Mouse (Mus musculus) left cerebral cortex, postnatal 10 days (tissue): ENCODE measurements around the gene Duox2. TPM values are rescaled to one million over a fixed set of nuclear protein-coding genes. Genes with fewer than 3 reads are reported as not detected.
A peak's percentile ranks its signal among the peaks of the same experiment; 100 is the strongest.

ENCODE experiments used
- DNase-seq, 2 experiments: peaks; one replicate each; pipeline ENCODE4 v3.0.0; 2021 to 2022; ENCODE audit warnings: low spot score in 2 of 2, mixed read lengths in 1 of 2; ENCODE audit errors: extremely low spot score in 1 of 2
- intact Hi-C: fragments of 180-260 bp; cut with DNase I; formaldehyde crosslinking; loops from one replicate; pipeline ENCODE4 v1.15.1; 2025
- total RNA-seq, 2 experiments: library from RNA; stranded (reverse); gene quantifications; 2 replicates each; pipeline ENCODE4 v1.2.3; 2021

Duox2 gene
- total RNA-seq, 2 experiments from 2014 or later, result 0.26 TPM; not detected in 1

GRCm38 (mm10) chr2:122305097-122305892 is 7.0 kb upstream of the Duox2 start:
- intact Hi-C loops, result loop anchor here (10.0 kb wide), 1 partner anchor 250 kb away; no protein-coding TSS in a partner anchor
- DNase-seq, result no peak

DNA sequence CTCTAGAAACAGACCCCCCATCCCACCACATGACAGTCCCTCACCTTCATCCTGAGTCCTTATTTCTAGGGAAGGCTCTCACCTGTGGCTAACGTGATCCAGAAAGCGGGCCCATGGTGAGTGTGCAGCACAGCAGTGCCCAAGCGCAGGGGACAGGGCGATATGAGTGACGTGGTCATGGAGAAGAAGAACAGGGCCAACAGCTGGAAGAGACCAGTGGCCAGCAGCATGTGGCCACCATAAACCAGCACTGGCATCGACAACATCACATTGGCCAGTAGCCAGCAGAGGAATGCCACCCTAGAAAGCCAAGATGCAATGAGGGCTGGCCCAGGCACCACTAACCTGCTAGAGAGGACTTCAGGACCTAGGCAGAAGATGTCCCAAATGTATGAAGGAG is 6.3 kb upstream of the Duox2 start:
- intact Hi-C loops, result loop anchor here (5.0 to 10.0 kb wide), 2 partner anchors 112 to 250 kb away; no protein-coding TSS in a partner anchor
- no peak for DNase-seq

- intact Hi-C loops, result loop anchor here (5.0 to 10.0 kb wide), 2 partner anchors 110 to 252 kb away; no protein-coding TSS in a partner anchor
- peak; percentile 51 to 67 for DNase-seq
Observed at GRCm38 (mm10) chr2:122302574-122303241, 4.5 kb upstream of the Duox2 start.

GRCm38 (mm10) chr2:122301921-122302573 is 3.8 kb upstream of the Duox2 start:
- no peak for DNase-seq
- intact Hi-C loops, result loop anchor here (5.0 to 10.0 kb wide), 2 partner anchors 110 to 253 kb away; no protein-coding TSS in a partner anchor

DNA sequence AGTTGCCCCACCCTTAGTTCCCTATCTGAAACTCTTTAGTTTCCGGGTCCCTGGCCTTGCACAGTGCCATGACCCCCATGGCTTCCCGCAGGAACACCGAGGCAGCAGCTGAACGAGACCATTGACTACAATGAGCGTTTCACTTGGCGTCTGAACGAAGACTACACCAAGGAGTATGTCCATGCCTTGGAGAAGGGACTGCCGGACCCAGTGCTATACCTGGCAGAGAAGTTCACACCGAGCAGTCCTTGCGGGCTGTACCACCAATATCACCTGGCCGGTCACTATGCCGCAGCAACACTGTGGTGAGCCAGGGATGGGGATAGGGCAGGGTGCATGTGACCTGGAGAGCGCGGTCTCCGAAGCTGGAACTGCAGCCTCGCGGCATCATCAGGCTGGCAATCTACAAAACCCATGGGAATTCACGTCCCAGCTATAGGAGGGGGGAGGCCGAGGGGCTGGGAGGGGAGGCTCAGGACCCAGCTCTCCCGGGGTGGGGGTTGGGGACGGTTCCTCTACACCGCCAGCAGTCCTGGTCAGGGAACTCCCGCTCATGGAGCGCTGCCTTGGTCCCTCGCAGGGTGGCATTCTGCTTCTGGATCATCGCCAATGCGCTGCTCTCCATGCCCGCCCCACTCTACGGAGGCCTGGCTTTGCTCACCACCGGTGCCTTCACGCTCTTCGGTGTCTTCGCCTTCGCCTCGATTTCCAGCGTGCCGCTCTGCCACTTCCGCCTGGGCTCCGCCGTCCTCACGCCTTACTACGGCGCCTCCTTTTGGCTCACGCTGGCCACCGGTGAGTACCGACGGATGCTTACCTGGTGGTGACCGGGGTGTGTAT is 3.1 kb upstream of the Duox2 start:
- DNase-seq, result peak in 1 of 2 experiments; percentile 64
- intact Hi-C loops, result loop anchor here (5.0 to 10.0 kb wide), 2 partner anchors 109 to 254 kb away; no protein-coding TSS in a partner anchor

GRCm38 (mm10) chr2:122300656-122301020 is 2.4 kb upstream of the Duox2 start:
- intact Hi-C loops, result loop anchor here (5.0 to 10.0 kb wide), 2 partner anchors 108 to 254 kb away; no protein-coding TSS in a partner anchor
- DNase-seq, result no peak

DNA sequence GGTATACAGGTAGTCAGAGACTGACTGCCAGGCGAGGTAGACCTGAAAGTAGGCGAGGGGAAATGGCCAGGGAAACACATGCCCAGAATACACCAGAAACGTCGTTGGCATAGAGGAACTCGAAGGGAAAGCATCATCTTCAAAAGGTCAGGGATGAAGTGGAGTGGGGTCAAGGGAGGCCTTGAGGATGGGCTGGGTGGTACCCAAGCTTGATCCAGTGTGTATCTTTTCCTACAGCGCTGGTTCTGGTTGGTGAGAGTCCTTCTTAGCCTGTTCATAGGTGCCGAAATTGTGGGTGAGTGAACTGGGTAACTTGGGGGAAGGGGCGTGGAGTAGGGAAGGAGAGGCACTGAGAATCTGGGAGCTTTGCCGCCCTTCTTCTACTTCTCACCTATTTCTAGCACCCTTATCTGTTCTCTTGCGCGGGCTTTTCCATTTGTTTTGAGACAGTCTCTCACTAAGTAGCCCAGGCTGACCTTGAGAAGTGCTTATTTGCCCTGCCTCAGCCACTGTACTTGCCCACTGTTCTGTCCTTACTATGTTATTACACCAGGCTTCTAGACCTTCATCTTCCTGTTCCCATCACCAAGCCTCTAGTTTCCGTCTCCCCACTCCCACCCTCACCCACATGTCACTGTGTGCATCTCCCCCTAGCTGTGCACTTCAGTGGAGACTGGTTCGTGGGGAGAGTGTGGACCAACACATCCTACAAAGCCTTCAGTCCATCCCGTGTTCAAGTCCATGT is 1.8 kb upstream of the Duox2 start:
- intact Hi-C loops, result loop anchor here (5.0 to 10.0 kb wide), 2 partner anchors 108 to 255 kb away; no protein-coding TSS in a partner anchor
- DNase-seq, result no peak

DNA sequence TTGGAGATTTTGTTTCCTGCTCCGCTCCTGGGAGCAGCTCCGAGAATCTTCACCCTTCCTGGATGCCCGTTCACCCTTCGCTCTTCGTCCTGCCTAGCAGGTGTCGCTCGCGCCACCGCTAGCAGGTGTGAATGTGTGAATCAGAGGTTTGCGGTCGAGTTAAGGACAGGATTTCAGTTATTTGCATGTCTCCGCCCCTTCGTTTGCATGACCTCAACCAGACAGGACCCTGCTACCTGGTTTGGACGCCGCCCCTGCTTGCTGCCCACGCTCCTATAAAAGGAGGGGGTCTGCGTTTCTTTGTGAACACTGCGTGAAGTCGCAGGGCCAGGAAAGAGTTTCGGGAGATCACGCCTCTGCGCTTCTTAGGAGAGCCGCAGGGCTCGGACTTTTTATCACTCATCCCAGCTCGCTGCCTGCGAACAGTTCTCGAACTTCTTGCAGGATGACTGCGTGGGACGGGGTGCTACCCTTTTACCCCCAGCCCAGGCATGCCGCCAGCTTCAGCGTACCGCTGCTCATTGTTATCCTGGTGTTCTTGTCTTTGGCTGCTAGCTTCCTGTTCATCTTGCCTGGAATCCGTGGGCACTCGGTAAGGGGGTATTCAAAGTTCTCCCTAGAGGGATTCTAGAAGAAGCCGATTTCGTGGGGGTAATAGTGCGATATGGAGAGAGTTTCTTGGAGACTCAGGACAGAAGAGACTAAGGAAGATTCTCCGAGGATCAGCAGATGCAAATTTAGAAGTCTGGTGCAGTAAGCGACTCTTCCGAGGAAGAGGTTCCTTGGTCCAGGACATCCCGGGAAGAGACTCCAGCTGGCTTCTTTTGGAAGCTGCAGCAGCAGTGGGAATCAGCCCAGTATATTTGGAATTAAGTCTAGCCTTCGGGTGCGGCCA is 594 bp upstream of the Duox2 start, which contains the start of gene Duoxa2:
Duoxa2 (plus strand) TSS at position 305 of the 895 bp plus-strand sequence.
- no peak for DNase-seq
- intact Hi-C loops, result no loop called here

DNA sequence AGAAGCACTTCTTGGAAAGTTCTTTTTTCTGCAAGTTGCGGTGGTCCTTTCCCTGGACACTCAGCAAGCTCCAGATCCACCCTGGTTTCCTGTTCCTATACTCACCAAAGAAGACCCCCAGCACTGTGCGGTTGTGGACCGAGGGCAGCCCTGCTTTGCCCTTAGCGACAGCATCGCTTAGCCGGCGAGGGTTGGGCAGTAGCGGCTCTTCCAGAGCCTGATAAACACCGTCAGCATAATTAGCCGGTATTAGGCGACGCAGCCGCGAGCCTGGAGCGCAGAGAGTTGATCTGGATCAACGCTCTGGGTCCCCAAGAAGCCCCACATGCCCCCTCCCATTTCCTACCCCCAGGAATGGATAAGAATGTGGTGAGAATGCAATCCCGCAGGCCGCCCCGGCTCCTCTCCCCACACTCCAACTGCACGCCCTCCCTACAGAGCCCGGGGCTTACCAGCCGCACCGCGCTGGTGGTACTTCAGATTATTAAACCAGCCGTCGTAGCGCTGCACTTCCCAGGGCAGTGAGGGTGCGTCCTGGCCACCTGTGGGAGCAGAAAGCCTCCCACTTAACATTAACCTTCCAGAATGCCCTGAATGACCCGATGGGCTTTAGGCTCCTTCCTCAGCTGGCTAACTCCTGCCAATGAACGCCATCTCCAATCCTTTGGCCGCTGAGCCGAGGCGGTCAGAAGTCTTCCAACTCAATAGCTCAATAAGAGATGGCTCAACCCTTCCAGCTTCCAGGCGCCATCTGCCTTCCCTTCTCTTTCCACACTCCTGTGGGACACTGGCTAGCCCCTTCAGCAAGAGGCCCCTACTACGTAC is 766 bp downstream of the Duox2 start:
- DNase-seq, result no peak
- intact Hi-C loops, result no loop called here

GRCm38 (mm10) chr2:122294916-122295315 is 3.3 kb downstream of the Duox2 start:
- intact Hi-C loops, result no loop called here
- no peak for DNase-seq

DNA sequence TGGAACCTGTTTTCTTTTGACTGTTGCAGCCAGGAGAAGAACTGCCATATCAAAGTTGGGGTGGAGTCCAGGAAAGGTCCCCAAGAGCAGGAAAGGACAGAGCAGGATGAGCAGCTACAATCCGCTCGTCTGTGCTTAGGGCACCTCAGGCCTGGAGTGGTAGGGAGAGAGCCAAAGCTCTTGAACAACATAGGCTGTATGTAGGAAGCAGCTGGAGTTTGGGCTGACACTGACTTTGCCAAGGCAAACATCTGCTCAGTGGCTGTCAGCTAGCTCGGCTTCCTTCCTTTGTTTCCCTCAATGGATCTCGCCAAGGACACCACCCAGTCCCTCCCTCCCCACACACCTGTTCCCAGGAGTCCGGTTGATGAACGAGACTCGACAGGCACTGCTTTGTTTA is 12.1 kb downstream of the Duox2 start:
- DNase-seq, result no peak
- intact Hi-C loops, result no loop called here

DNA sequence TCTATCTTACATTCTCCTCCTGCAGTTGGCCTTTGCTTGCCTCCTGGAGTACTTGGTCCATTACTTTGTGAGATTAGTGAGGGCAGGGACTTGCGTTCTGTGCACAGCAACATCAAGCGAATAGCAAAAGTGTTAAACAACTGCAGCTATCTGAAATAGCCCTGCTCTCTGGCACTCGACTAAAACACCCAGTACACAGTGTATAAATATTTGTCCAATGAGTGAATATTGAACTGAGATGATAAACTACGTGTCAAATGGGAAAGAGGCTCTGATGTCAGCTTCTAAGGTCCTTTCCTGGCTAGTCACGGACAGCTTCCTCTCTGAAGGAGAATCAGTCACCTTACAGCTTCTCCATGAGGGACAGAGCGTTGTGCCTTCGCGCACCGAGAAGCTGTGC is 14.2 kb downstream of the Duox2 start:
- intact Hi-C loops, result no loop called here

DNA sequence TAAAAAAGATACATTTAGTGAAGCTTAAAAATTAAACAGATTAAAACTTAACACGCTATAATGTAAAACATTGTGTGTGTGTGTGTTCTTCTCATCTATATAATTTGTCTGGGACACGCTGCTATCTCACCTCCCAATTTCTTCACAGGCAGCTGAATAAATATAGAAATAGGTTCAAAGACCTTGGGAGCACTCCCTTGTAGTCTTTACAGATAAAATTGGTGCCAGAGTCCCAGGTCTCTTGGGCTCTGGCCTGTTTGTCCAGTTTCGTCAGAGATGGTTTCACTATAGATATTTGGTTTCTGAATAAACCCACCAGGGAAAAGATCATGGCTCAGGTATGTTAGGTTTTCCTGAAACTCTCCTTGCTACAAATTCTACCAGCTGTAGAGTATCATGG is 19.5 kb downstream of the Duox2 start:
- intact Hi-C loops, result no loop called here

More for the DNA sequence above, 14.2 kb downstream of the Duox2 start:
- no peak for DNase-seq

DNA sequence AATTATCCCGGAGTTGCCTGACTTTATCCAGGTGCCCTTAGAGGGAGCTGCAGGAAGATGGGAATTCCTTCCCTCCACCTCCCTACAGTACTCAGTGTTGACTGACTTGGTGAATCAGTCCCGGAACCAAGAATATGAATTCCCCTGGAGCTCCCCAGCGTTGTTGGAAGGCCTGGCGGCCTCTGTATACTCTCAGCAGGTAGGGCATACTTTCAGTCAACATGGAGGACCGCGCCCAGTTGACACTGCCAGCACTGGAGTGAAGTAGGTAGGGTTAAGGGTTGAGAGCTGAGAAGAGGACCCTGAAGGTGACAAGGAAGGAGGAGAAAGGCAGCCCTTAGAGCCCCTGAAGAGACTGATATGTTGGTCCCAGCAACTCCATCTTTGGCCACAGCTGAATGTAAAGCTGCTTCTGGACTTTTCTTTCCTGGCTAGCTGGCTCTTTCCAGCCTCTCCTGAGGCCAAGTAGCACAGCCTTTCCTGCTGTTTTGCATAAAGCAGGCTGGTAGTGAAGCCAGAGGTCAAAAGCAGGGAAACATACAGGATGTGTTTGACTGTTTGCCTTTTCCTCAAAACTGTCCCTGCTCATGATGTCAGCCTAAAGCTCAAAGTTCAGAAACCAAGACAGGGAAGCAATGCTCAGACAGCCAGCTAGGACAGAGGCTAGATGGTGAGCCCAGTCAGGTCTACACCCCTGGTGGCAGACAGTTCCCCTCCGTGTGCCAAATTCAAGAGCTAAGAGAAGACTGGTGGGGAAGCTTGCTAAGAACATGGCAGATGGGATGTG is 31.6 kb downstream of the Duox2 start:
- DNase-seq, result no peak
- intact Hi-C loops, result no loop called here

More for the DNA sequence above, 19.5 kb downstream of the Duox2 start:
- DNase-seq, result no peak

DNA sequence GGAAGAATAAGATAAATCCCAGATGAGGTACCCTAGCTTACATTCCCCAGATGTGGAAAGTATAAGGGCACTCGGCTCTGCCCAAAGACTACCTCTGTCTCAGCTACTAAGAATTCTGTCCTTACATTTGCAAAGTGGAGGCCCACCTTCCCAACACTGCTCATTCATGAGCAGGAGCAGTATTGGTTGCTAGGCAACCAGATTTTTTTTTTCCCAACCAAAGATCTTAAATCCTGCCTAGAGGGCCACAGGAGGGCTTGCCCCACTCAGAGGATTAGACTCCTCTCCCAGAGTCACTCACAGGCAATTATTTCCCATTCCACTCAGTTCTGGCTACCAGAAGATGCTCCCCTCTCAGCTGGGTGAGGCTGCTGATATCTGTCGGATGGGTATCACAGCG is 33.6 kb downstream of the Duox2 start:
- DNase-seq, result no peak
- intact Hi-C loops, result no loop called here
